Mouse (Mus musculus) heart, postnatal 0 days (tissue): ENCODE data around the gene Ifi202b. TPM values are rescaled to one million over a fixed set of nuclear protein-coding genes. Genes with fewer than 3 reads are reported as not detected.
"Not testable (repeated sequence)": the region's sequence is repeated elsewhere in the genome, so short reads cannot be mapped to it uniquely, and the experiment has no call there.

ENCODE experiments used
- ATAC-seq: fragments of 200-750 bp; cut with Nextera tagmentation; 2 replicates; pipeline ENCODE4 v1.8.0; 2017; ENCODE audit warnings: low read depth, moderate number of reproducible peaks, moderate library complexity; ENCODE audit not compliant: insufficient read depth
- DNase-seq: peaks from one replicate; pipeline ENCODE4 v3.0.0-alpha.2; 2016; ENCODE audit warnings: low spot score
- H3K27ac ChIP-seq: fragments of 300-500 bp; sonication (generic); 2 replicates; pipeline ENCODE4 v1.5.1; 2014; ENCODE audit warnings: low read depth, mild to moderate bottlenecking
- H3K27me3 ChIP-seq: fragments of 300-500 bp; sonication (generic); 2 replicates; pipeline ENCODE4 v1.6.1; 2014; ENCODE audit warnings: low read length, mixed read lengths; ENCODE audit not compliant: control insufficient read depth, insufficient read depth
- H3K36me3 ChIP-seq: fragments of 300-500 bp; sonication (generic); replicated peaks from 2 replicates; pipeline ENCODE4 v1.6.1; 2014; ENCODE audit warnings: low read length, mixed read lengths; ENCODE audit not compliant: control insufficient read depth, insufficient read depth
- H3K4me1 ChIP-seq: fragments of 300-500 bp; sonication (generic); 2 replicates; pipeline ENCODE4 v1.6.1; 2014; ENCODE audit warnings: antibody characterized with exemption; ENCODE audit not compliant: control insufficient read depth, insufficient read depth
- H3K4me2 ChIP-seq: fragments of 300-500 bp; sonication (generic); 2 replicates; pipeline ENCODE4 v1.6.1; 2014; ENCODE audit warnings: low read depth, mild to moderate bottlenecking, low read length, moderate library complexity
- H3K4me3 ChIP-seq: fragments of 300-500 bp; sonication (generic); 2 replicates; pipeline ENCODE4 v1.5.1; 2014; ENCODE audit warnings: low read depth, low read length
- H3K9ac ChIP-seq: fragments of 300-500 bp; sonication (generic); replicated peaks from 2 replicates; pipeline ENCODE4 v1.6.1; 2014; ENCODE audit warnings: low read depth, low read length, mixed read lengths
- H3K9me3 ChIP-seq: fragments of 300-500 bp; sonication (generic); replicated peaks from 2 replicates; pipeline ENCODE4 v1.6.1; 2016; ENCODE audit warnings: low read length; ENCODE audit not compliant: control insufficient read depth
- CTCF ChIP-seq: IDR thresholded peaks from 2 replicates; pipeline ENCODE4 v1.5.1; 2016; ENCODE audit warnings: antibody characterized with exemption, control low read depth, low read depth
- EP300 ChIP-seq: IDR thresholded peaks from 2 replicates; pipeline ENCODE4 v1.6.1; 2016; ENCODE audit warnings: antibody characterized with exemption, low read depth
- WGBS: fragments of 180-500 bp; shearing (Covaris S2); extraction: QIAGEN DNeasy Blood & Tissue Kit; methylation state at CpG from one replicate; pipeline ENCODE4 v1.1.7; 2014; 5-methylcytosine and 5-hydroxymethylcytosine counted together
- polyA plus RNA-seq: library from polyadenylated mRNA; unstranded; fragments of >200 nt; fragmentation: Nextera tagmentation; extraction: Ambion mirVana; gene quantifications from 2 replicates; pipeline ENCODE4 v1.2.1, GENCODE M21; 2015
- total RNA-seq: library from RNA; depleted of rRNA; stranded (reverse); fragments of >200 nt; gene quantifications from 2 replicates; pipeline ENCODE4 v1.2.3, GENCODE M21; 2014; ENCODE audit warnings: low replicate concordance; rRNA removed

Ifi202b gene
- total RNA-seq (not detected in 2 replicates), polyA plus RNA-seq (not detected in 2 replicates)

- not testable (repeated sequence) for H3K9ac ChIP-seq, H3K4me3 ChIP-seq, H3K9me3 ChIP-seq, H3K27me3 ChIP-seq, H3K4me2 ChIP-seq, ATAC-seq, H3K4me1 ChIP-seq, H3K36me3 ChIP-seq, H3K27ac ChIP-seq, DNase-seq
- WGBS: 81% methylated on average over 6 of the region's 6 CpGs
Observed at GRCm38 (mm10) chr1:173982694-173983305, at the start of gene Ifi202b. Gene Ifi202b, minus strand, starts transcription at chr1:173982744.

DNA sequence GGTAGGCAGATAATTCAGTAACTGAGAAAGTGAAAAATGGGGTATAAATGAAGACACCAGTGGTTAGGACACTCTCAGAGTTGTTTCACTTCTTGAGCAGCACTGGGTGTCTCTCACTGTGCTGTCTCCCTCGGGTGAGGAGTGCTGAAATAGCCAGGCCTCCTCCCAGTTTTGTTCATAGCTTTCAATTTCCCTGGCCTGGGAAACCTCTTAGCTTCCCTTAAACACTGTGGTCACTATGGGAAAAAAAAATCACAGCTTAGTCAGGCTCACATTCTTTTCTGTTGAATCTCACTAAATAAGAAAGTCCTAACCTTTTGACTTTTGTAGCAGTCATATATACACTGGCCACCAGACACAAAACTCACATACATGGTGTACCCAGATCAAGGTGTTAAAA is 49.2 kb upstream of the Ifi202b start, which contains the start of gene Ifi205:
Gene Ifi205 (minus strand): TSS at position 113 of the 400 bp plus-strand sequence.
- no peak for DNase-seq
- Histone ChIP-seq H3K9ac (no peak within 1 kb of the TSS), H3K4me1 (no peaks in the 10 kb centered on the region), H3K4me2 (no peak within 1 kb of the TSS), H3K4me3 (no peak within 1 kb of the TSS), H3K27ac (no peak within 1 kb of the TSS), H3K9me3 (no peaks in the 10 kb centered on the region), H3K36me3 (no peaks in the 10 kb centered on the region), H3K27me3 (no peaks in the 10 kb centered on the region)
- ATAC-seq: no peak
- WGBS: 27% methylated on average over 1 of the region's 1 CpGs
- TF ChIP-seq EP300: no peak
- no peak for TF ChIP-seq CTCF

DNA sequence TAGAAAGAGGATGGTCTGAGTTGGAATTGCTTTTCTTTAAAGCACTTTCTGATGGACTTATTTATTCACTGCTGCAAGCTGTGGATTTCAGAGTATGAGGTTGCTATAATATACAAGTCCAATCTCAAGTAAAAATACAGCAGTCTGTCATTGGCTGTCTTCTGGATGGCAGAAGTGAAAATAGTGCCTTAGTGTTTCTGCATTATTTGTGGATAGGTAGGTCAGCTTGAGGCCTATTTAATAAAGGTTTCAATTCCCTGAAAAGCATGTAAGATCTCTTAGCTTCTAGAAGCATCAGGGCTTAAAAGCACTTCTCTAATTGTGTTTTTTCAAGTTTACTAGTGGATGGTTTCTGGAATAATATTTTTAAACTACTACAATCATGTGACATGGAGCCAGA is 24.5 kb upstream of the Ifi202b start:
- not testable (repeated sequence) for DNase-seq, H3K9me3 ChIP-seq, H3K27me3 ChIP-seq, H3K4me2 ChIP-seq, ATAC-seq, H3K9ac ChIP-seq, H3K4me3 ChIP-seq, H3K4me1 ChIP-seq, H3K27ac ChIP-seq, H3K36me3 ChIP-seq

DNA sequence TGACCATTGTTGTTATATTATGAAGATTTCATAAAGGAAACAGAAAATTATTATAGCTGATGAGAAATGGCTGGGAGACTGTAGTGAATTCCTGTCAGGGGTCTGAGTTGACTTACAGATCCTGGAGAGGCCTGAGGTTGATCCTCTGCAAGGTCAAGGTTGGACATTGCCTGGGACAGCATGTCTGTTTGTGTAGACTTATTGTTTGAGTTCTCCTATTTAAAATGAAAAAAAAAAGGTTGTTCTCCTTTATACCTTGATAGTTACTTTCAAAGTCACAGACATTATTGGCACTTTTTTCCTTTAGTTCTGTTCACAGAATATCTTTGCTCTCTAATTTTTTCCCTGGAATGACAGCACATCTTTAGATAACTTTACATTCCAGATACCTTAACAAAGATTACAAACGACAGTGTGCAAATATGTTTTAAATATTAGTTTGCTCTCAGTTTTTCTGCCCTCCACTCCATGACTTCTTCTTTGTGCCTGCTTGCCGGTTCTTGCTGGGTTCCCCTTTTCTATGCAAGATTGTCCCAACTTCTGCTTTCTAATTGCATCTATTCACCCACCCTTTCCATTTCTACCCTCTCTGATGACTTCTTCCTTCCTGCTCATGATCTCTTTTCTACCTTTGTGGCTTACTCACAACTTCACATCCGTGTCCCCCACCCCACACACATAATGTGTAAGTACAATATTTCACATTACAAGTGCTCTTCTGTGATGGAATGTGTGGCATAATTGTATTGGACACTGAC is 22.0 kb upstream of the Ifi202b start:
- WGBS: 29% methylated on average over 1 of the region's 3 CpGs
- not testable (repeated sequence) for H3K36me3 ChIP-seq, H3K4me3 ChIP-seq, H3K9ac ChIP-seq, H3K4me1 ChIP-seq, ATAC-seq, H3K27ac ChIP-seq, H3K9me3 ChIP-seq, H3K4me2 ChIP-seq, H3K27me3 ChIP-seq, DNase-seq

DNA sequence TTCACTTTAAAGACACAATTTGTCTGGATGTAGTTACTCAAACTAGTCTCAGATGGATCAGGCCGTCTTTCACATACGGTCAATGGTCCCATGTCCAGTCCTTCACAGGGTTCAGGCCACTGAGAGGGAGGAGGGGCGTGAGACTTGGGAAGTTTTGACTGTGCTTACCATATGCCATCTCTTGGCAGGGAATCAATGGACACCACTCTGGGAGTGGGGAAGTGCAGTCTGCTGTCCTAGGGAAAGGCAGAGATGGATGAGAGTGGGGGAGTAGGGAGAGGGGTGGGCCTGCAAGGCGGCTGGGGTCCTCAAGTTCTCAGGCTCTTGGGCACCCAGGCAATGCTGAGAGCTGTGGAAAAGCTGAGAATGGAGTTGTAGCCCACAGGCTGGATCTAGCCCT is 12.5 kb upstream of the Ifi202b start:
- Histone ChIP-seq H3K27me3 (no peaks in the 10 kb centered on the region), H3K4me3 (no peak overlapping the region), H3K9me3 (no peaks in the 10 kb centered on the region), H3K4me1 (no peaks in the 10 kb centered on the region), H3K9ac (no peak overlapping the region), H3K27ac (no peak overlapping the region), H3K36me3 (no peaks in the 10 kb centered on the region), H3K4me2 (no peak overlapping the region)
- no peak for ATAC-seq
- DNase-seq: no peak
- WGBS: 72% methylated on average over 4 of the region's 4 CpGs
- TF ChIP-seq CTCF (no peak), EP300 (no peak)

DNA sequence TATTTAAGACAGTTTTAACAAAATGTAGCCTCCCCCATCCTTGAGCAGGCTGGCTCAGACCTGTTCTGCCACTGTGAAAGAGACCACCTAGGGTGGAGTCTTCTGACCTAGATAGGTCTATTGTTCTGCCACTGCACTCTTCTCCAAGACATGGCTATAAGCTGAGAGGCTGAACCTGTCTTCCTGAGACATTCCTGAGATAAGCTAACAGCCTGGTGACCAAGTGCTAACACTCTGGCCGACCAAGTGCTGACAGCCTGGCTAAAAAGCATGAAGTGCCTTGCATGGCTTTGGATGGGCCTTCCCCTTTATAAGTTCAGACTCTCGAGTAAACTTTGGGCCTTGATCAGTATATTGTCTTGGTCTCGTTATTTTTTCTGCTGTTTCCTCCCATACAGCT is 1.5 kb downstream of the Ifi202b start:
- not testable (repeated sequence) for H3K27me3 ChIP-seq, H3K4me3 ChIP-seq, H3K4me1 ChIP-seq, H3K36me3 ChIP-seq, H3K4me2 ChIP-seq, H3K27ac ChIP-seq, ATAC-seq, H3K9me3 ChIP-seq, H3K9ac ChIP-seq
- peak; percentile 10 for DNase-seq
- 8% methylated on average over 3 of the region's 3 CpGs for whole genome bisulfite sequencing
